Mouse (Mus musculus) left cerebral cortex, postnatal 25 days (tissue): Measurements from ENCODE around the gene 1700029F12Rik. TPM values are rescaled to one million over a fixed set of nuclear protein-coding genes. Genes with fewer than 3 reads are reported as not detected.

Experiments used
- DNase-seq, 2 experiments: peaks; one replicate each; pipeline ENCODE4 v3.0.0; 2022; ENCODE audit warnings: low spot score in 2 of 2, mixed read lengths in 1 of 2
- intact Hi-C: fragments of 180-260 bp; cut with DNase I; formaldehyde crosslinking; loops from one replicate; pipeline ENCODE4 v1.15.1; 2025
- total RNA-seq, 2 experiments: library from RNA; stranded (reverse); gene quantifications; 2 replicates each; pipeline ENCODE4 v1.2.3; 2021

1700029F12Rik gene
- total RNA-seq, 2 experiments from 2014 or later, result not detected

DNA sequence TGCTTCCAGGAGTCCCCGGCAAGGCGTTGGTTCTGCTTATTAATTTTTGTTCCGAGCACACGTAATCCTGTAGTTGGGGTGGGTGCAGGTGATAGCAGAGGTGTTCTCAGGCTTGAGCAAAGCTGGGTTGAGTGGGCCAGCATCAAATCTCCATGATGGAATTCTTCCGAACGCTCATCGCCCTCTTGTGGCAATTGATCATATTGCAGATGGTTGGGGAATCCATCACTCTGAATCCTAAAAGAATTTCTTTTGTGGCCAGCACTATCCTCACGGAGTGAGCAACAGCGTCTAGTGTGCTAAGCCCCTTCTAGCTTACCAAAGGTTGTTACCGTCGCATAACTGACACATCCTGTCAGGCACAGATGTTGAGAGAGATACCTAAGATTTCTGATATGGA lies 18.5 kb upstream of the 1700029F12Rik start:
- peak; percentile 80 to 82 for DNase-seq
- intact Hi-C loops, result loop anchor here (10.0 kb wide), 1 partner anchor 198 kb away; no protein-coding TSS in a partner anchor

DNA sequence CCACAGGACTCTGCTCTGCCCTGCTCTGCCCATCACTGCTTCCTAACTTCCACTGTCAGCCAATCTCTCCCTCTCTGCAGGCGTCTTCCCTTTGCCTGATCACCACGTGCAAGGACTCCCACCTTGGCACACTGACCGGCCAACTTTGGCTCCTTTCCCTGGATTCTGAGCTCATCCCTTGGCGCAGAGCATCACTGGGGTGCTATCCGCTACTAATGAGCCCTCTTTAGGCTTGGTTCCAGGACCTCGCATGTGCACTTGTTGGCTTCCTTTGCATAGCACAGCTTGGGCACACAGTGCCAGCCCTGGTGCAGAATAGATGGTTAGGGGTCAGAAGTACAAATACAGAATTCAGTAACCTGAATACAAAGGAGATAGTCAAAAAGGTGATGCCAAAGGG lies 17.0 kb upstream of the 1700029F12Rik start:
- DNase-seq, result peak in 1 of 2 experiments; percentile 20
- intact Hi-C loops, result loop anchor here (10.0 kb wide), 1 partner anchor 196 kb away; no protein-coding TSS in a partner anchor

DNA sequence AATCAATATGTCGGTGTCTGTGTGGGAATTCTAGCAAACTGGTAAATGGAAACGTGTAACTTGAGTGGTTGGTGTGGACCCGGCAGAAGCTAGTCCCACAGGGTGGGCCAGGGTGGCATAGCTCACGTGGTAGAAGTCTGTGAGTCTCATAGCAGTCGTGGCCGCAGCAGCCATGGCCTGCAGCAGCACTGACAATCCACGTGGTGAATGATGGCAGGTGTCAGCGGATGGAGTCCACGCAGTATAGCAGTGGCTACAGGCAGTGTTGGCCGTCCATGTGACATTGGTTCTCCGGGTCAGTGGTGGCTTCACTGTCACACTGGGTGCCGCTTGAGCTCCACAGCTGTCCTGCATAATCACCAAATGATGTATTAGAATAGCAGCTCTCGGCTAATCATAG lies 4.1 kb downstream of the 1700029F12Rik start:
- intact Hi-C loops, result no loop called here
- DNase-seq, result no peak

DNA sequence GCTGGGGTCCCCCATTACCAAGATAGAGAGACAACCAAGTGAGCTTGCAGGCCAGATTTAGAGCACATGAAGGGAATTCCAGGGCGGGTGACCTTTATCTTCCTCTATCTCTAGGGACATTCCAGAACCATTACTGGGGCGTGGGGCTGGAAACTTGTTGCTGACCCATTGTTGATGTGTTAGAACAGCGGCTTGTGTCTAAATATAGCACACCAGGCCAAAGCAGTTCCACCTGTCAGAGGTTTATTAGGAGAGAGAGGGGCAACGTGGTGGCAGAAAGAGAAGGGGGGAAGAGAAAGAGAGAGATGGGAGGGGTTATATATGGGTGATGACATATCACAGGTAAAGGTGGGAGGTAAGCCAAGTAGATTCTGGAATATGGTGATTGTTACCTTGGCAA lies 12.3 kb downstream of the 1700029F12Rik start:
- DNase-seq, result no peak
- intact Hi-C loops, result no loop called here

DNA sequence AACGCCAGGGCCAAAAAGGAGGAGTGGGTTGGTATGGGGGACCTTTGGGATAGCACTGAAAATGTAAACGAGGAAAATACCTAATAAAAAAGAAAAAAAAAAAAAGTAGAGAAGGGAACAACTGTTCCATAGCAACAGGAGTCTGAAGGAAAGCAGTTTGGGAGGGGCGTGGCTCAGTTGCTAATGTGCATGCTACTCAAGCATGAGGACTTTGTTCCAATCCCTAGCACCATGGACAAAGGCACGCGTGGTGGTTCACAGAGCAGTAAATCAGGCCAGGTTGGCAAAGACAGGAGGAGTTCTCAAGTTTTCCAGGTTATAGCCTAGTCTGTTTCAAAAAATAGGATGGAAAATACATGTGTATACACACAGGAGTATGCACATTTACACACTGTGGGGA lies 14.0 kb downstream of the 1700029F12Rik start:
- intact Hi-C loops, result no loop called here
- DNase-seq, result no peak

DNA sequence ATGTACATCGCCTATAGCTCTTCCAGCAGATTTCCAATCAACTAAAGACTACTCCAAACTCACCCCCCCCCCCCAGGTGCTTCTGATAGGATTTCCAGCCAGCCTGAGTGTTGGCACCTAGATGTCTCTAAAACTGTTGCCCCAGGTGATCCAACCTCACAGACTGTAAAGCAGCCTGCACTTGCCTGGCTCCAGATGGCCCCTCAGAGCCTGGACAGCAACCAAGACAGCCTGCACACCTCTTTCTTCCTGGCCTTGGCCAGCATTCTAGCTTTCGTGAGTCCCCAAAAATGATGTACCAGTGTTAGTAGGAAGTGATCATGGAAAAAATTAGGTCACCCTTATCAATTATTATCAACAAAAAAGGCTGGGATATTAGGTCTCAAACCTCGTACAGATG lies 16.5 kb downstream of the 1700029F12Rik start:
- no peak for DNase-seq
- intact Hi-C loops, result no loop called here

DNA sequence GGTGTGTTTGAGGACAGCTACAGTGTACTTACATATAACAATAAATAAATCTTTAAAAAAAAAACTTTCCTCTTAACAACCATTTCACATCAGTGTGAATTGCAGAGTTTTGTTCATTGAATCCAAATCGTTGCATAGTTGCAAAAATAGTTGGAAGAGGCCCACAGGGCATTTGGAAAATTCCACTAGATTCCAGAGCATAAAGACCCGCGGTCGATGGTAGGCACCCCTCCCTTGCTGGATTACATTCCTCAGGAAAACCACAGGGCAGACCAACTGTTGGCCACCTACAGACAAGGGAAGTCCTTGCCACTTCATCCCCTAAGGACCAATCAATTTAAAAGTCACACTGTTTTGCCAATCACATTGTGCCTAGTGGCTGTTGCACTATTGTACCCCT lies 19.8 kb downstream of the 1700029F12Rik start:
- intact Hi-C loops, result no loop called here
- no peak for DNase-seq

DNA sequence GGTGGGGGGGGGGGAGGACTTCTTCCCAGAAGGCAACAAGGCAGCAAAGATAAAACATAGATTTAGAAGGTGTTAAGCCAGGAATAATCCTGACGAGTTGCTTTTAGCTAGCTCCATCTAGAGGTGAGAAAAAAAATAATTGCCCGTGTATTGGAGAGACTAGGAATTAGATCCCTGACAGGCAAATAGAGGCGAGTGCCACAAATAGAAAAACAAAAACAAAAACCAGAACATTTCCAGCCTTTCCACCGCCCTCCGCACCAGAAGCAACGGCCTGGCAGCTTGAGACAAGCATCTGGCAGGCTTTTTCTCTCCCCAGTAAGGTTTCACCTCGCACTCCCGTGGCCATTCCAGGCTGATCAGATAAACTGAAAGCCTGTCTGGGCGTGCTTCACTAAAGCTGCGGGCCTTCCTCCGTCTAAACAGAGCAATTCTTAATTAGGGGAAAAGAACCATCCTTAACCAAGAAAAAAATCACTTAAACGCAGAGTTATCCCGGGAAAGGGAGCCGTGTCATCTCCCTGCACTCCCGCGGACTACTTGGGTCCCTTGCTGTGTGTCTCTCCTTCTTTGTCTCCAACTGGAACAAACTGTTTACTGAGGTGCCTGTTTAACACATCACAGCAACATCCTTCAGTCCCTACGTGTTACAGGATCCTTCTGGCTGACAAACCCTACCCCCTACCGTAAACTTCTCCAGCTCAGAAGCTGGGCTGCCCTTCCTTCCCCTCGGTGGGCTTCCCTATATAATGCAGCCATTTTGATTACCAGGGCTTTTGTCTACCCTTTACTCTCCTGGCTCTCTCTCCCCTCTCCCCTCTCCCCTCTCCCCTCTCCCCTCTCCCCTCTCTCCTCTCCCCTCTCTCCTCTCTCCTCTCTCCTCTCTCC lies 25.7 kb downstream of the 1700029F12Rik start:
- intact Hi-C loops, result loop anchor here (2.0 to 10.0 kb wide), 3 partner anchors 76 to 154 kb away; partner anchors contain the start of gene Gcnt4

DNA sequence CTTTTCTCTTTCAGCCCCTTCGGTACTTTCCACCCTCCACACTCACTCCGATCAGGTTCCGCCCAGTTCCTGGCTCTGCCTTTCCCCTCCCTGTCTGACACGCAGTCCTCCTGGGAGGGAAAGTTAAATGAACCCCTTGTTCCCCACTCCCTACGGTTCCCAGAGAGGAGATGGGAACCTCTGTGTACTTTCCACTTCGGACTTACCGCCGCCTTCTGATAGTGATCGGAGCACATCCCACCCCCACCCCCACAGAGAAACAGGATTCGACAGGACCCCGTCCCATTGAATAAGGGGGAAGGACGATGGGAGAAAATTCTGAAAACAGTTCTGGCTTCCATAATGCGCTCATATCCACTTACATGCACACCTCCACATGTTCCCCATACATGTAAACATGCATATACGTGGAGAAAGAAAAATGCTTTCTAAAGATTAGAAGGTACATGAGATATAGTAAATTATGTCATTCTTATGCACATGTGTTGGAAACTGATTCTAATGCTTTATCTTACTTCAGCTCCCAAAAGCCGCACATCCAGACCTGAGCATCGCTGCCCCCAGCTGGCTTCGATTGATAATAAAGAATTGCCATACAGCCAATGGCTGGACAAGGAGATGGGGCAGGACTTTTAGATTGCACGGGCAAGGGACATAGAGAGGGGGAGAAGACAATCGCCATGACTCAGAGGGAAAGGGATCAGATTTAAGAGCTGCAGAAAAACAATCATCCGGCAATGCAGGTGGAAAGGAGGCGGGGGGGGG lies 26.5 kb downstream of the 1700029F12Rik start:
- intact Hi-C loops, result loop anchor here (2.0 to 10.0 kb wide), 3 partner anchors 75 to 153 kb away; partner anchors contain the start of gene Gcnt4
- peak; percentile 10 to 35 for DNase-seq

More for the DNA sequence above, 25.7 kb downstream of the 1700029F12Rik start:
- DNase-seq, result peak; percentile 49 to 77

DNA sequence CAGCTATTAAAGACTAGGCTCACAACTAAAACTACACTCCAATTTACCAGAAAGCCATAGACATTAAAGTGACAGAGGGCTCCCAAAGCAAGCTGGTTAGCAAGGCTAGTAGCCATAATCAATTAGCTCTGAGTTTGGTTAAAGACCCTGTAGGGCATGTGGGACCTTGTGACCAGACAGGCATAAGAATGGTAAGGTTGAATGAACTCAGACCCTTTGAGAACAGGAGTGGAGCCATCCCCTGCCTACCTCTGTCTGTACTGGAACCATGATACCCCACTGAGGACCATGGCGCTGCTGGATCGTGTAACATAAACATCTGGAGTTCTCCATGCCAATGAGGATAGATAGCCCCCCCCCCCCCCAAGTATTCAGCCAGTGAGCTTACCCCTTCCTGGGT lies 27.4 kb downstream of the 1700029F12Rik start:
- intact Hi-C loops, result loop anchor here (10.0 kb wide), 1 partner anchor 152 kb away; no protein-coding TSS in a partner anchor
- DNase-seq, result no peak

DNA sequence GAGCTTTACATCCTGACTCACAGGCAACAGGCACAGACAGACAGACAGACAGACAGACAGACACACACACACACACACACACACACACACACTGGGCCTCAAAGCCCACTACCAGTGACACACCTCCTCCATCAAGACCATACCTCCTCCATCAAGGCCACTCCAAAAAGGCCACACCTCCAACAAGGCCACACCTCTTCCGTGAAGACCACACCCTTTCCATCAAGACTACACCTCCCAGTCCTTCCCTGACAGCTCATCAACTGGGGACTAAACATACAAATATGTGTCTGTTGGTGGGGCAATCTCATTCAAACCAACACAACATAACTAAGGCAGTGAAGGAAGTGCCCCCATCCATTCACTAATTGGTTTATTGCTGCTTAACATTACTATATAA lies 37.1 kb downstream of the 1700029F12Rik start:
- no peak for DNase-seq
- intact Hi-C loops, result no loop called here

DNA sequence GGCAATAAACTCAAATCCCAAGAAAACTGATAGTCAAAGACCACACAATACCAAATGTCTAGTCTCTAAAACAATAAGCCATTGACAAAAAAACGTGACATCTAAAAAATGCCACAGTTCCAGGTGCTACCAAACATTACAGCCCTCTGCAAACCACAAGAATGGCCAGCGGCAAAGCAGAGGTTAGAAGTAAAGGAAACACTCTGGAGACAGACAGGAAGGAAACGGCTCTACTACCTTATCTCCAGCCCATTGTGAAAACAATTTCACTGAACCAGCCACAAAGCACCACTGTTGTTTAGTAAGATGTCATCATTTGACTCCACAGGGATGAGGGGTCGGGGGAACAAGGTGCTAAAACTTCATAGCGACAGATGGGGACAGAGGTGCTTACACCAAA lies 38.9 kb downstream of the 1700029F12Rik start:
- intact Hi-C loops, result no loop called here
- no peak for DNase-seq

DNA sequence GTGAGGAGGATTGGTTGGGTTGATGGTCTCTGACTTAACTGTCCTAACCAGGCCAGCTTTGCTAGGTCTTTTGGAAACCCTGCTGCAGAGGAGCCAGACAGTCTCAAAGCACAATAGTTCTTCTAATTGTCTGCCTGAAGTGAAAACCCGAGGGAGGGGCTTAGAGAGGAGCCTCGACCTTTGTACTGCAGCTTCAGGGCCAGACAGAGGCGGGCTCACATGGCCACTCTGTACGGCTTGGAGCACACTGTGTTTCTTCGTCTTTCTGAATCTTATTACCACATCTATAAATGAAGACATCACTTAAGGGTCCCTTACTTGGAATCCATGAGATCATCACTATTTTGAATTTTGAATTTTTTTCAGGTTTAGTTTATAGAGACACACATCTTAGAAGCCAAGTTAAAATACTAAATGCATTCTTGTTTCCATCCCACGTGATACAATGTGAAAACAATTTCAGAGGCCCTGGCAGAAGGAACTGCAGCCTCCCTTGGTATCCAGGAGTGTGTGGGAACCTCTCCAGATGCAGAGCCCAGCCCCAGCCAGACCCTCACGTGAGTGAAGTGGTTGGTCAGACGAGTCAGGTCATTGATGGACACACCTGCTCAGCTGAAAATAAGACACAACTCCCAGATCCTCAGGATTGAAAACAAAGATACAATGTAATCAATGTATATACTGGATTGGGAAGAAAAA lies 40.7 kb downstream of the 1700029F12Rik start:
- intact Hi-C loops, result no loop called here
- DNase-seq, result peak in 1 of 2 experiments; percentile 28

DNA sequence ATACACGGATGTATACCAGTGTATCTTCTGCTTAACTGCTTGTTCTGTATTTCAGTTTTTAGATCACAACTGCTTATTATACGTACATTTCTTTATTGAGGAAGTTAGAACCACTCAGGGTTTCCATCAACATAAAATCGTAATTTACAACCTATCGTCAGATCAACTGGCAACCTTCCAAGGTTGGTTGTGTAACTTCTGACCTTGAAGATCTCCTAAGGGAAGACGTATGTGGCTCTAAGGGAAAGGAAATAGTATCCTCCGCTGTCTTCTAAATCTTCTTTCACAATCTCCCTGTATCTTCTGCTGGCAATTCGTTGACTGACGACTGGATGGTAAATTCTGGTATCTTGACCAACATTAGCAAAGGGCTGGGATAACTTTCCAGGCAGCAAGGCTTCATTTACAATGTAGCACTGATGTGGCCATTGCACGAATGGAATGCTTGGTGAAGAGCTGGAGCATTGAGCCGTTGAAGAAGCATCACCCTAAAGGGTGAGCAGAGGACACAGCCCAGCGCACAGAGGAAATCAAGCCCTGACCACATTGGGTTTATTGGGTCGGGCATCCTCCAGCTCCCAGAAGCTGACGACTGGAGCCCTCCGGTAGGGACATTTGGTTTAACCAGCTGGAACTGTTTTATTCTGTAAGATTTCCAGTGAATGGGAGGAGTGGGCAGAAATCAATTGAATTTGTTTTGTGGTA lies 43.4 kb downstream of the 1700029F12Rik start:
- DNase-seq, result no peak
- intact Hi-C loops, result no loop called here

DNA sequence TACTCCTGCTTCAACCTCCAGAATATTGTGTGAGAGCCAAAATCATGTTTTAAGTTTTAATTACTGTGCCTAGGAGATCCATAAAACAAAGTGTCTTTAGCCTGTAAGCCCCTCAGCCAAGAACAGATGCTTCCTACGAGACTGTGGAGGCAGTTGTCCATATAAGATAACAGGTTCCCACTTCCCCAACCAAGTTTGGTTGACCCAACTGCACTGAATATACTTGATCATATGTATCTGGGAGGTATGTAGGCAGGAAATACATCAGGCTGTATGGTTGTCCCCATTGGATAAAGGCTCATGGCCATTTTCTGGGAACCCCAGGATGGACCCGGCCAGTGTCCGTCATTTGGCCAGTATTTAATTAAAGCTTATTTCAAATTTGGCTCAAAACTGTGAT lies 44.1 kb downstream of the 1700029F12Rik start:
- DNase-seq, result no peak
- intact Hi-C loops, result no loop called here

DNA sequence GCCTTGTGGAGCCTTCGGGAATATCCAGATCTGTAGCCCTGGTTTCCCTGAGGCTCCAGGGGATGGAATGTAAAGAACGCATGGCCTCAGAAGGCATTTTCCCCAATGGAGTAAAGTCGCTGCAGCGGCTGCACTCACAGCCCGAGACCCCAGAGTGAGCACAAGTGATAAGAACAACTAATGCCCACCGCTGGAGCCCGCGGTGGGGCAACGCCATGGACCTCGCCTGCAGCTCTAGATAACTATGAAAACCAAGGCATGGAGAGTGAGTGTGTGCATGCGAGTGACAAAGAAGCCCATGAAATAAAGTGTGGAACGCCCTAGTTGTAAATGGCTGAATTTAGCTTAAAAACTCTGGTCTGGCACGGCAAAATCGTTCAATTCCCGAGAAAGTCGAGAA lies 45.0 kb downstream of the 1700029F12Rik start:
- no peak for DNase-seq
- intact Hi-C loops, result no loop called here

DNA sequence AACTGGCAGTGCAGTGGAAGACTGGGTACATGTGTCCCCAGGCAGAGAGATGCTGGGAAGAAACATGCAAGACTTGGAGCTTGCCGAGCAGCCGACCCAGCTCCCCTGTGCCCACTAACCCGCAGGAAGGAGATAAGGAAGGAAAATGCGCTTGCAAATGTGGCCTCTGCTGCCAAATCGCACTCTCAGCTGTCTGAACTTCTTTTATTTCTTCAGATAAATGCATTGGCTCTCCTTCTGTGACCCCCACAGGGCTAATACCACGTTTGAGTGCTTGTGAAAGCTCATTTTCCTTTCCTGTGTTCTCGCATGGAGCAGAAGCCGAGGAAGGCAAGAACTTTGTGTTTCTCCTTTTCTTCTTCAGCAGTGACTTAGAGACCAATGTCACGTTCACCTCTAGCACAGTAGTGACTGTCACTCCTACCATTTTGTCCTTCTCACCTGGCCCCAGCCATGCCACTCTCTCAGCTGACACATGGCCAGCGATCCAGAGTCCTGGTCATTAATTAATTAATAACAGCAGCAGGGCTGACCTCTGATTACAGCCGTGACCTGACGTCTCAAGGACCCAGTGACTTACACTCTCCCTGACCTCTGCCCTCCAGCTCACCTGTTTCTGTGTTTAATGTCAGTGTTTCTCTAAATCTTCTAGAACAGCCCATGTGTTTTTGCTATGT lies 48.4 kb downstream of the 1700029F12Rik start:
- DNase-seq, result no peak
- intact Hi-C loops, result no loop called here

DNA sequence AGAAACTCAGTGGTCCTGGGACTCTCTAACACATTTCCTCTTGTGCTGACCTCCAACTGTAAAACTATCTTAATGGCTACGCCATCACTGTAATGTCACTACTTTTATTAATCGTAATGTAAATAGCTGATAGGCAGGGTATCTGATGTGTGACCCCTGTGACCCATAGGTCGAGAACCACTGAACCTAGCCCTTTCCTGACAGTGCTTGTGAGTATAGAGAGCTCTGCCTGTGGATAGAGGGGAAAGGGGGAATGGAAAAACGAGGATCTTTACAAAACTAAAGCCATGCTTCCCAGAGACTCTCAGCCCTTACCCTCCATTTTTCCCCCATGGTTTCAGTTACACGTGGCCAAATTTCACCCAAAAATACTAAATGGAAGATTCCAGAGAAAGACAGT lies 49.5 kb downstream of the 1700029F12Rik start:
- no peak for DNase-seq
- intact Hi-C loops, result no loop called here
